Mouse (Mus musculus) c-Kit-positive CD71-negative TER-119-negative erythroid progenitor cells, embryonic 14.5 days (primary cell): ENCODE measurements around the gene Irf2bp2.

ENCODE experiments used
- DNase-seq: peaks from one replicate; pipeline ENCODE4 v3.0.0-alpha.2; 2013; ENCODE audit warnings: low read depth

Gene Irf2bp2

GRCm38 (mm10) chr8:126567674-126568073, 26.1 kb downstream of the Irf2bp2 start:
- no peak for DNase-seq

DNA sequence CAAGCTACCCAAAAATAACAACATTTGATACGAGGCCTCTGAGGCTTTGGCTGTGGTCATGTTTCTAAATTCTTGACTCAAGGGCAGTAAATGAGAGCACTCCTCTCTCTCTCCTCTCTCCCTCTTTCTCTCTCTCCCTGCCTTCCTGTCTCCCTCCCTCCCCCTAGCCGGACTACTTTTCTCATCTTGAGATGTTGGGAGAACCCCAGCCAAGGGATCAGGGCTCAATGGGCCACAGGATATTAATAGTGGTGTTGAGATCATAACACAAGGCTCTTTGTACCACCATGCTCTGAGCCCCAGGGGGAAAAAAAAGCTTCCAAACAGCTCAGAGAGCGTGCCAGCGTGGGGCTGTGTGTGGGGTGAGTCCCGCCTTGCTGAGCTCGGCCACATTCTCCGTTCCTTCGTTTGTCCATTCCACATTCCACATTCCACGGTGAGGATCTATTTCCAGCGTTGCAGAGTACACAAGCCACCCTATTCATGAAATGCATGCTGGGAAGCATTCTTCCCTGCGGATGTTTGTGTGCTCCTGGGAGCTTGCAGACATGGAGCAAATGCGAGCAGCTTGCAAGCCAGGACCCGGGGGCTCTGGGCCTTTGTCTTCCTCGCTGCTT, 27.2 kb downstream of the Irf2bp2 start:
- DNase-seq = no peak

DNA sequence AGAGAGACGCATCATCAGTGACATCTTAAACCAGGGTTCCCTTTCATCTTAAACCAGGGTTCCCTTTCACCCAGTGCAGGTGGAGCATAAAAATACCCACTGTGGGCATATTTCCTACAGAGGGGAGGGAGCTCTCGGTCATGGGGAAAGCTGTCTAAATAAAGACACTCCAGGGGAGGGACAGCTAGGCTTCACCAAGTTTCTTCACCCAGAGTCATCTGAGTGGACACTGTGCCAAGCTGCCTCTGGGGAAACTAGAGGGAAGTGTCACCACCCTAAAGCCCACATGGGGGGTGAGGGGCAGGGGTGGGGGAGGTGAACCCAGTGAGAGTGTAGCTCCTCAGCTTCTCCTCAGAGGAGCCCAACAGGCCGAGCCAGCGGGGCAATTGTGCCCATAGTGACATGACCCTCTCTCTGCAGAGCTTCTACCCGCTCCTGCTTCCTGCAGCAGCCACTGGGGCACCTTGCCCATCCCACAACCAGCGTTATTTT, 27.8 kb downstream of the Irf2bp2 start:
- no peak for DNase-seq

DNA sequence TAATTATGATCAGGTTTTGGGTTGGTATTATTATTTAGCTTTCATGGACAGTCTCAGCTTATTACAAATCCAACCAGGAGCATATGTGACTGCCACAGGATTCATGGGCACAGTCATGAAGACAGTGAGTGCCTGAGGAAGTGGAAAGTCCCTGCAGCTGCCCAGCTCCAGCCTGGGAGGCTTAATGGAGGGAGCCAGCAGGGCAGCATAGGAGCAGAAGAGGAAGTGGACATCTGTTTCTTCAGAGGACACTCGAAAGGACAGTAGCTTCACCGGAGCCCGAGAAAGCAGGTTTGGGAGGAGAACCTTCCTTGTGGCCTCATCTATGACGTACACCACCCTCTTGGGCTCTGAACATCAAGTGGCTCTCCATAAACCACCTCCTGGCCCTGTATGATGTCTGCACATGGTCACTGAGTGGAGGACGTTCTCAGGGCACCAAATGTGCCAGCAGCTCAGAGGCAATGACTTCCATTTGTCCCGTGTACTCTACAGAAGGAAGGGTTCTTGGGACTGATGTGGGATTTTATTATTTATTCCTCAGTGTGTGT, 28.5 kb downstream of the Irf2bp2 start:
- no peak for DNase-seq

DNA sequence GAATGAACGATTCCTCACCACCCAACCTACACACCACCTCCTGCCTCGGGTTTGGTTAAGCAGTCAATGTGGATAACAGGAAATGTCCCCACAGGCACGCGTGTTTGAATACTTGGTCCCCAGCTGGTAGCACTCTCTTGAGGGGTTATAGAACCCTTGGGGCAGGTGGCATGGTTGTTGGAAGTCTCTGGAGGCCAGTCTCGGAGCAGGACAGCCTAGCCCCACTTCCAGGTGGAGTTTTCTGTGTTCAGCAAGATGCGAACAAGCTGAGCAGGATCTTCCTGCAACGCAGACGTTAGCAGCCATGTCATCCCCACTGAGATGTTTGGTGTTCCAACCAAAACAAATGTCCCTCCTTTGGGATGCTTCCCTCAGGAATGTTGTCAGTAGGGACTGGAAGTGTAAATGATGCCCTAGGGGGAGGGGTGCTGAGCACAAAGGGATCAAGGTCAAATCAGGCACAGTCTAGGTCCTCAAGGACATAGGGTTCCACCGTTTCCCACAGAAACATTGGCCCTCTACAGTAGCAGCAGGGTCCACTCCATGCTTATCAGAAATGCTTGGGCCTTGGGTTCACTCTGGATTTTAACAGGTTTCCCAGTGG, 29.1 kb downstream of the Irf2bp2 start:
- DNase-seq = no peak

GRCm38 (mm10) chr8:126561316-126561841, 32.4 kb downstream of the Irf2bp2 start:
- no peak for DNase-seq

GRCm38 (mm10) chr8:126558400-126558953, 35.3 kb downstream of the Irf2bp2 start:
- no peak for DNase-seq

GRCm38 (mm10) chr8:126557403-126557802, 36.4 kb downstream of the Irf2bp2 start:
- DNase-seq = no peak

- no peak for DNase-seq
These were observed 37.1 kb downstream of the Irf2bp2 start for GRCm38 (mm10) chr8:126556691-126557090.

GRCm38 (mm10) chr8:126554741-126555140, 39.0 kb downstream of the Irf2bp2 start:
- DNase-seq = no peak

- no peak for DNase-seq
These were observed 41.9 kb downstream of the Irf2bp2 start for GRCm38 (mm10) chr8:126551871-126552270.

DNA sequence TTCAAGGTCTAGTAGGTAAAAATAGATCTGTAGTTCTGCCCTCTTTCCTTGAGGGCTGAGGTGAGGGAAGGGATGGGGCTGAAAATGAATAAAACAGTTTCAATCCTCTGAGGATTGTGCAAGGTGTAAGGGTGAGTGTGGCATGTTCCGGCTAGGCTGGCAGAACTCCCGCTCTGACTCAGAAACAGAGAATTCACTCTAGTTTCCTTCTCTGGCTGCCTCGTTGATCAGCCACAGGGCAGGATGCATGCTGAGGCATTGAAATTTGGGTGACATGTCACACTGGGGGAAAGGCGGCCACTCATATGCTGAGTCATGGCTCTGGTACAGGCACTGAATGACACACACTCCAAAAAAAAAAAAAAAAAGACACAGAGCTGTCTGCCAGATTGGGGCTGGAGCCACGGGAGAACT, 42.8 kb downstream of the Irf2bp2 start:
- DNase-seq = no peak

- DNase-seq = no peak
These were observed 45.9 kb downstream of the Irf2bp2 start for GRCm38 (mm10) chr8:126547841-126548240.

GRCm38 (mm10) chr8:126547361-126547760, 46.4 kb downstream of the Irf2bp2 start:
- DNase-seq = no peak

- no peak for DNase-seq
These were observed 47.3 kb downstream of the Irf2bp2 start for GRCm38 (mm10) chr8:126546480-126546879.

GRCm38 (mm10) chr8:126543407-126543806, 50.4 kb downstream of the Irf2bp2 start:
- no peak for DNase-seq

GRCm38 (mm10) chr8:126542757-126543156, 51.0 kb downstream of the Irf2bp2 start:
- DNase-seq = no peak

GRCm38 (mm10) chr8:126542090-126542689, 51.6 kb downstream of the Irf2bp2 start:
- no peak for DNase-seq

DNA sequence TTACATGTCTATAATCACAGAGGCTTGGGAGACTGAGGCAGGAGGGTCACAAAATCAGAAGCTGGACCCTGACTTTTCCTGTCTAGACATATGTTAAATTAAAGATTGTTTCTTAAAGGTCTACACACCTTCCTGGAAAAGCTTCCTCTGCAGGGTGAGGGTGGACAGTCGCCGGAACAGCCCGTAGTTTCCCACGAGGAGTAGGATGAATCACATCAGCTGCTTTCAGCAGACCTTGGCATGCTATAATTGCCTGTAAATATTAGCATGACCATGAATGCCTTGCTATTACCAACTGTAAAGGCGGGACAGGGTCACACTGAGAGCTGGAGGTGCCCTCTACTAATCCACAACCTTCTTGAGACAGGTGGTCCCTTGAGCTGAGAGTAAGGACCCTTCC, 53.5 kb downstream of the Irf2bp2 start:
- DNase-seq = no peak

GRCm38 (mm10) chr8:126539355-126540093, 54.3 kb downstream of the Irf2bp2 start:
- no peak for DNase-seq

- no peak for DNase-seq
These were observed 55.0 kb downstream of the Irf2bp2 start for GRCm38 (mm10) chr8:126538648-126539354.
